Mouse (Mus musculus): ENCODE results near the gene Elp5.

GRCm38 (mm10) chr11:70019495-70020021 lies 37.2 kb upstream of the Elp5 start:
- TF ChIP-seq EP300 (IDR thresholded peaks at IDR 0.05; ENCODE audit: insufficient read depth, low read depth, low read length) = no peak
- no peak for TF ChIP-seq POLR2A (IDR thresholded peaks at IDR 0.05; ENCODE audit: insufficient read depth, low read depth, low read length)
- no peak for TF ChIP-seq CTCF (IDR thresholded peaks at IDR 0.05)
